Mouse (Mus musculus) liver, embryonic 15.5 days (tissue): ENCODE results near the gene Cdc42ep2. TPM values are rescaled to one million over a fixed set of nuclear protein-coding genes. Genes with fewer than 3 reads are reported as not detected.
A peak's percentile ranks its signal among the peaks of the same experiment; 100 is the strongest.

Source experiments
- ATAC-seq: fragments of 200-750 bp; cut with Nextera tagmentation; 2 replicates; pipeline ENCODE4 v1.8.0; 2017; ENCODE audit warnings: moderate number of reproducible peaks, mild to moderate bottlenecking, moderate library complexity; ENCODE audit not compliant: insufficient read depth
- H3K27ac ChIP-seq: fragments of 300-500 bp; sonication (generic); replicated peaks from 2 replicates; pipeline ENCODE4 v1.5.1; 2015; ENCODE audit warnings: mild to moderate bottlenecking, inconsistent platforms
- H3K27me3 ChIP-seq: fragments of 300-500 bp; sonication (generic); 2 replicates; pipeline ENCODE4 v1.6.1; 2015; ENCODE audit warnings: mild to moderate bottlenecking, inconsistent platforms
- H3K36me3 ChIP-seq: fragments of 300-500 bp; sonication (generic); replicated peaks from 2 replicates; pipeline ENCODE4 v1.6.1; 2015; ENCODE audit warnings: moderate library complexity, mild to moderate bottlenecking, inconsistent platforms
- H3K4me1 ChIP-seq: fragments of 300-500 bp; sonication (generic); replicated peaks from 2 replicates; pipeline ENCODE4 v1.6.1; 2015; ENCODE audit warnings: inconsistent platforms
- H3K4me2 ChIP-seq: fragments of 300-500 bp; sonication (generic); 2 replicates; pipeline ENCODE4 v1.6.1; 2015; ENCODE audit warnings: moderate library complexity, mild to moderate bottlenecking, inconsistent platforms
- H3K4me3 ChIP-seq: fragments of 300-500 bp; sonication (generic); replicated peaks from 2 replicates; pipeline ENCODE4 v1.5.1; 2015; ENCODE audit warnings: mild to moderate bottlenecking, inconsistent platforms
- H3K9ac ChIP-seq: fragments of 300-500 bp; sonication (generic); 2 replicates; pipeline ENCODE4 v1.6.1; 2015; ENCODE audit warnings: moderate library complexity, mild to moderate bottlenecking, inconsistent platforms
- H3K9me3 ChIP-seq: fragments of 300-500 bp; sonication (generic); replicated peaks from 2 replicates; pipeline ENCODE4 v1.6.1; 2016; ENCODE audit warnings: inconsistent platforms
- WGBS: fragments of 180-500 bp; shearing (Covaris S2); methylation state at CpG from one replicate; pipeline ENCODE4 v1.1.7; 2015; ENCODE audit warnings: mixed read lengths; ENCODE audit not compliant: insufficient replicate concordance; 5-methylcytosine and 5-hydroxymethylcytosine counted together
- polyA plus RNA-seq: library from polyadenylated mRNA; unstranded; fragments of >200 nt; fragmentation: Nextera tagmentation; extraction: Ambion mirVana; gene quantifications from 2 replicates; pipeline ENCODE4 v1.2.1, GENCODE M21; 2015

Cdc42ep2 gene
- polyA plus RNA-seq, 1 experiment from 2014 or later, result 2.9 TPM

GRCm38 (mm10) chr19:5928546-5928945, 3.9 kb upstream of the Cdc42ep2 start:
- no peak overlapping the region for H3K9ac ChIP-seq
- H3K4me3 ChIP-seq, result no peak overlapping the region
- WGBS, result 50% methylated on average over 3 of the region's 3 CpGs
- peaks cover 38% of the 10 kb centered on the region for H3K4me1 ChIP-seq
- no peaks in the 10 kb centered on the region for H3K36me3 ChIP-seq
- peaks cover 28% of the 10 kb centered on the region for H3K27me3 ChIP-seq
- no peak for ATAC-seq
- H3K27ac ChIP-seq, result no peak overlapping the region
- H3K9me3 ChIP-seq, result no peaks in the 10 kb centered on the region
- no peak overlapping the region for H3K4me2 ChIP-seq

- 63% methylated on average over 6 of the region's 6 CpGs for WGBS
- Histone ChIP-seq H3K4me1 (peaks cover 43% of the 10 kb centered on the region), H3K27ac (no peak overlapping the region), H3K9me3 (no peaks in the 10 kb centered on the region), H3K4me2 (no peak overlapping the region), H3K9ac (no peak overlapping the region), H3K27me3 (peaks cover 28% of the 10 kb centered on the region), H3K4me3 (no peak overlapping the region), H3K36me3 (no peaks in the 10 kb centered on the region)
- ATAC-seq, result no peak
These were observed 3.5 kb upstream of the Cdc42ep2 start for GRCm38 (mm10) chr19:5928104-5928503.

DNA sequence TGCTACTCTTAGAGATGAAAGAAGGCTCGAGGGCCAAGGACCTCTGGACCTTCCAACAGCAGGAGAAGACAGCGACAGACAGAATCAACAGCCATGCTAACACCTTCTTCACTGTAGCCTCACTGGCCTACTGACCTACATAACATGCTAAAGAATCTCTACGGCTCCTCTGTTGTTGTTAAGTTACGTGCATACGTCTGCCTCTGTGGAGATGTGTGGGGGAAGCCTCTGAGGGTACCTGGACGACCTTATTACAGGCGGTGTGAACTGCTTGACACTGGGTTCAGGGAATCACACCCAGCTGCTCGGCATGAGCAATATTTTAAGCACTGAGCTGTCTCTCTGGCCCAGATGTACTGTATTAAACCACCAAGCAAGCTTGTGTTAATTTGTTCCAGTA, 2.9 kb upstream of the Cdc42ep2 start:
- Histone ChIP-seq H3K9me3 (no peaks in the 10 kb centered on the region), H3K4me3 (no peak overlapping the region), H3K4me1 (peaks cover 49% of the 10 kb centered on the region), H3K27me3 (peaks cover 28% of the 10 kb centered on the region), H3K36me3 (no peaks in the 10 kb centered on the region), H3K4me2 (no peak overlapping the region), H3K9ac (no peak overlapping the region), H3K27ac (no peak overlapping the region)
- ATAC-seq, result no peak
- 63% methylated on average over 8 of the region's 8 CpGs for WGBS

DNA sequence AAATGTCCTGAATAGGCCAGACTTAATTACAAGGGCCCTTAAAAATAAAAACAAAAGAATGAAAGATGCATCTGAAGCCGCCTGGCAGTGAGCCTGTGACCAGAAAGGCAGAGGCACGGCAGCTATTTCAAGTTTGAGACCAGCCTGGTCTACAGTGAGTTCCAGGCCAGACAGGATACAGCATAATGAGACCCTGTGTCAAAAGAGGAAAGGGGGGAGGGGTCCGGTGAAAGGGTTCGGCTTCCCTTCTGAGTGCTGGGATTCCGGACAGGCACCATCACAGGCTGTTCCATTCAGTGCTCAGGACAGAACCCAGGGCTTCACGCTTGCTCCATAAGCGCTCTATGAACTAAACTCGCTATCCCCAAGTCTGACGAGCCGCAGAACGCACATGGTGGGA, 2.4 kb upstream of the Cdc42ep2 start:
- Histone ChIP-seq H3K4me3 (no peak overlapping the region), H3K36me3 (no peaks in the 10 kb centered on the region), H3K9me3 (no peaks in the 10 kb centered on the region), H3K27me3 (peaks cover 26% of the 10 kb centered on the region), H3K4me2 (no peak overlapping the region), H3K4me1 (peaks cover 54% of the 10 kb centered on the region), H3K27ac (no peak overlapping the region), H3K9ac (no peak overlapping the region)
- WGBS, result 68% methylated on average over 11 of the region's 11 CpGs
- ATAC-seq, result no peak

GRCm38 (mm10) chr19:5925311-5925855, 767 bp upstream of the Cdc42ep2 start:
- H3K36me3 ChIP-seq, result no peaks in the 10 kb centered on the region
- H3K9me3 ChIP-seq, result no peaks in the 10 kb centered on the region
- H3K9ac ChIP-seq, result no peak overlapping the region
- WGBS, result 31% methylated on average over 11 of the region's 11 CpGs
- peak overlapping the region; percentile 58 for H3K4me3 ChIP-seq
- H3K27me3 ChIP-seq, result peaks cover 23% of the 10 kb centered on the region
- peaks cover 67% of the 10 kb centered on the region for H3K4me1 ChIP-seq
- H3K27ac ChIP-seq, result 0 out of 2 replicates have a peak overlapping the region, but pooled peaks have one; percentile 35
- no peak for ATAC-seq
- H3K4me2 ChIP-seq, result peak overlapping the region; percentile 87

- under 1% methylated on average over 38 of the region's 38 CpGs for WGBS
- Histone ChIP-seq H3K9ac (peak overlapping the region; percentile 42), H3K27ac (peak overlapping the region; percentile 58), H3K9me3 (no peaks in the 10 kb centered on the region), H3K4me2 (peak overlapping the region; percentile 87), H3K4me3 (peak overlapping the region; percentile 58), H3K27me3 (peaks cover 23% of the 10 kb centered on the region), H3K36me3 (no peaks in the 10 kb centered on the region), H3K4me1 (peaks cover 60% of the 10 kb centered on the region)
- ATAC-seq, result peak; percentile 21
These were observed 465 bp downstream of the Cdc42ep2 start for GRCm38 (mm10) chr19:5923990-5924712.

DNA sequence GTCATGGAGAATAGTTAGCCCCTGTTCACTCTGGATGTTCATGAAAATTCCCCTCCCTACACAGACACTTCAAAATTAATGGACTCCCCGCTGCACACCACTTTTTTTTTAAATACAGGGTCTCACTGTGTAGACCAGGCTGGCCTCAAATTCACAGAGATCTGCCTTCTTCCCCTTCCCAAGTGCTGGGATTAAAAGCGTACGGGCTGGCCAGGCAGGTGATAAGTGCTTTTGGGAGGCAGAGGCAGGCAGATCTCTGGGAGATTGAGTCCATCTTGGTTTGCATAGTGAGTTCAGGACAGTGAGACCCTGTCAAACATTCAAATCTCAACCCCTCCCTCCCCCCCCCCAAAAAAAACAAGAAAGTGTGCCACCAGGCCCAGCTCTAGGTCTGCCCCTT, 1.7 kb downstream of the Cdc42ep2 start:
- no peak for ATAC-seq
- Histone ChIP-seq H3K27ac (peak overlapping the region; percentile 87), H3K27me3 (peaks cover 23% of the 10 kb centered on the region), H3K9me3 (no peaks in the 10 kb centered on the region), H3K4me2 (peak overlapping the region; percentile 68), H3K9ac (peak overlapping the region; percentile 39), H3K4me1 (peaks cover 51% of the 10 kb centered on the region), H3K36me3 (peaks cover 2% of the 10 kb centered on the region; the same call in 1 of the 2 replicates), H3K4me3 (peak overlapping the region; percentile 24)
- 73% methylated on average over 3 of the region's 3 CpGs for WGBS

DNA sequence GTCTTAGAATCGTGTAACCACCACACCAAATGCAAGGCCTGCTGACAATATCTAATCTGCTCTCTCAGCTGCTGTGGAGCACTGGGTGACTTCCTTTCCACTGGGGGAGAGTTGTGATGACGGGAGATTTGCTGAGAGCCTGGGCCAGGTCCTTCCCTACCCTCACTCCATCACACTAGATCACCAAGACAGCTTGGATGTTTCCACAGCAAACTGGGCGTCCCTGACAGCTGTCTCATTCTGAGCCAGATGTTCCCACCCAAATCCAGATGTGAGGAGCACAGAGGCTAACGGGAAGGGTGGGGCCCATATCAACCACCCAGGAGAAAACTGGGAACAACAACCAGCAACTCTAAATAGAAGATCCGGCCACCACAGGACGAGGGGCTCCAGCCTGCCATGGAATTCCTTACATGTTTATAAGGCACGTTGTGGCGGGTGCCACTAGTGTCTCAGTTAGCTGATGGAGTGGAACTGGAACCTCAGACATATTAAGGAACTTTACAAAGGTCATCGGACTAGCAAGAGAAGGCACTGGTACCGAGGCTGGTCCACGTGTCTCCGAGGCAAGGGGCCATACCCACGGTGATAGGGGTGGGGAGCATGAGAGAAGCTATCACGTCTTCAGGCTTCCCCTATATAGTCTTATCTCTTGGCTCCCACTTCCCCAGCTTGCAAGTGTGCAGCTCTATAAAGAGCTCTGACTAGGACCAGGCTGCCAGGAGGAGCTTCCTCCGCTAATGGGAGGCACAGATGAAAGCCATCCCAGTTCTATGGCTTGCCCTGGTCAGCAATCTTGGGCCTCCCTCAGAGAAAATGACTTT, 2.3 kb downstream of the Cdc42ep2 start:
- peaks cover 22% of the 10 kb centered on the region for H3K27me3 ChIP-seq
- H3K4me1 ChIP-seq, result peaks cover 51% of the 10 kb centered on the region
- no peaks in the 10 kb centered on the region for H3K9me3 ChIP-seq
- WGBS, result 18% methylated on average over 15 of the region's 15 CpGs
- peak overlapping the region; percentile 24 for H3K4me3 ChIP-seq
- peak overlapping the region; percentile 87 for H3K27ac ChIP-seq
- H3K36me3 ChIP-seq, result peaks cover 8% of the 10 kb centered on the region; the same call in 1 of the 2 replicates
- H3K9ac ChIP-seq, result peak overlapping the region; percentile 39
- H3K4me2 ChIP-seq, result peak overlapping the region; percentile 68
- ATAC-seq, result peak; percentile 80

DNA sequence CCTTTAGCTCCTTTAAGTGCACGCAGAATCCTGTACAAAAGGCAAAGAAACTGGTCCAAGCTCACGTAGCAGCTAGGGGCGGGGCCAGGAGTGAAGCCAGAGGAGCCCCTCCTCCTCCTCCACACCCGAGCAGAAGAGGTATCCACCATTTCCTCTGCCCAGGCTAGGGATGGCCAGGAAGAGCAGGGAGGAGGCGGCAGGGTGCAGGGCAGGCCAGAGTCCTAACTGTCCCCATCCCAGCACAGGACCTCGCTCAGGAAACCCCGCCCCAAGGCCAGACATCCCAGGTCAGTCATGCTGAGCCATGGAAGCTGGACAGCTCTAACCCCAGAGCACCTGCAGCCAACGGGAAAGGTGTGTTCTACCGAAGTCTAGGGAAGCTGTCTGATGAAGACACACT, 2.9 kb downstream of the Cdc42ep2 start:
- 17% methylated on average over 9 of the region's 9 CpGs for WGBS
- H3K27ac ChIP-seq, result peak overlapping the region; percentile 87
- peak overlapping the region; percentile 24 for H3K4me3 ChIP-seq
- H3K4me2 ChIP-seq, result peak overlapping the region; percentile 68
- peak overlapping the region; percentile 39 for H3K9ac ChIP-seq
- H3K27me3 ChIP-seq, result peaks cover 18% of the 10 kb centered on the region
- peaks cover 14% of the 10 kb centered on the region; the same call in 1 of the 2 replicates for H3K36me3 ChIP-seq
- peak; percentile 8; the same call in 1 of the 2 replicates for ATAC-seq
- H3K9me3 ChIP-seq, result no peaks in the 10 kb centered on the region
- peaks cover 51% of the 10 kb centered on the region for H3K4me1 ChIP-seq

DNA sequence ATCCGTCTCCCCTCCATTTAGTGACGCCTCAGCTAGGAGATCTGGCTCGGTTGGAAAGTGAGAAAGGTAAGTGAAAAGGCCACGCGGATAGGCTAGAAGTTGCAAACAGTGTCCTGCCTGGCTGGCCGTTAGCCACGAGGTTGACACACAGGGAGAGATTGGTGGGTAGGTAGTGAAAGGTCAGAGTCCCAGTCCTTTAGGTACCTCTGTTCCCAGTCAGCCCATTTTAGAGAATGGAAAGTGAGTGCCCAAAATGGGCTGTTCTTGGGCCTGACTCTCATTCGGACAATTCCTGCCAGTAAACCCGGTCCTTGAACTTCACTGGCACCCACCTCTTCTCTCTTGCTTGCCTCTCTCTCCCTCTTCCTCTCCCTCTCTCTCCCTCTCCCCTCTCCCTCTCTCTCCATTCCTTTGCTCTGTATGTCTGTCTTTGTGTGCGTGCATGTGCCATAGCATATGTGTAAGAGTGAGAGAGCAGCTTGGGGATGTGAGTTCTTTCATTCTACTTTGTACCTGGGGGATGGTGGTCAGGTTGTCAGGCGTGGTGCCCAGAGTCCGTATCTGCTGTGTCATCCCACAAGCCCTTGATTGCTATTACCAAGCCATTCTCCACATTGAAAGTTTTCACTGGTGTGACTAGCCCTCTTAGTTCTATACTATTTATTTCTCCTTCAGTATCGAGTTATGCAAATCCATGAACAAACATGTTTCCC, 11.5 kb downstream of the Cdc42ep2 start, which contains the start of gene Dpf2:
TSS of gene Dpf2 (minus strand) at position 4 of the 713 bp plus-strand sequence.
- Histone ChIP-seq H3K4me3 (peak within 1 kb of the TSS; percentile 97), H3K27ac (peak within 1 kb of the TSS; percentile 84), H3K36me3 (peaks cover 24% of the 10 kb centered on the region), H3K9ac (peak within 1 kb of the TSS; percentile 99), H3K9me3 (no peaks in the 10 kb centered on the region), H3K4me1 (peaks cover 53% of the 10 kb centered on the region), H3K27me3 (no peaks in the 10 kb centered on the region), H3K4me2 (peak within 1 kb of the TSS; percentile 87)
- peak; percentile 47 for ATAC-seq
- 4% methylated on average over 13 of the region's 13 CpGs for WGBS
